Mouse (Mus musculus) limb, embryonic 12.5 days (tissue): Measurements from ENCODE around the gene Ddias. TPM values are rescaled to one million over a fixed set of nuclear protein-coding genes. Genes with fewer than 3 reads are reported as not detected.

Experiments
- ATAC-seq: fragments of 200-750 bp; cut with Nextera tagmentation; 2 replicates; pipeline ENCODE4 v1.8.0; 2017; ENCODE audit warnings: low read depth, moderate TSS enrichment; ENCODE audit not compliant: insufficient number of reproducible peaks, insufficient read depth, low FRiP score, low TSS enrichment
- H3K27ac ChIP-seq: fragments of 300-500 bp; sonication (generic); 2 replicates; pipeline ENCODE4 v1.5.1; 2016; ENCODE audit warnings: mild to moderate bottlenecking, moderate library complexity
- H3K27me3 ChIP-seq: fragments of 300-500 bp; sonication (generic); 2 replicates; pipeline ENCODE4 v1.6.1; 2016; ENCODE audit warnings: mild to moderate bottlenecking, moderate library complexity
- H3K36me3 ChIP-seq: fragments of 300-500 bp; sonication (generic); 2 replicates; pipeline ENCODE4 v1.6.1; 2016; ENCODE audit warnings: mild to moderate bottlenecking, moderate library complexity
- H3K4me1 ChIP-seq: fragments of 300-500 bp; sonication (generic); replicated peaks from 2 replicates; pipeline ENCODE4 v1.6.1; 2016
- H3K4me2 ChIP-seq: fragments of 300-500 bp; sonication (generic); 2 replicates; pipeline ENCODE4 v1.6.1; 2016; ENCODE audit warnings: mild to moderate bottlenecking, moderate library complexity
- H3K4me3 ChIP-seq: fragments of 300-500 bp; sonication (generic); replicated peaks from 2 replicates; pipeline ENCODE4 v1.5.1; 2016; ENCODE audit warnings: mild to moderate bottlenecking
- H3K9ac ChIP-seq: fragments of 300-500 bp; sonication (generic); replicated peaks from 2 replicates; pipeline ENCODE4 v1.6.1; 2016; ENCODE audit warnings: mild to moderate bottlenecking, moderate library complexity
- H3K9me3 ChIP-seq: fragments of 300-500 bp; sonication (generic); 2 replicates; pipeline ENCODE4 v1.6.1; 2016; ENCODE audit warnings: mild to moderate bottlenecking, moderate library complexity
- WGBS: fragments of 180-500 bp; shearing (Covaris S2); methylation state at CpG from one replicate; pipeline ENCODE4 v1.1.7; 2016; 5-methylcytosine and 5-hydroxymethylcytosine counted together
- polyA plus RNA-seq: library from polyadenylated mRNA; unstranded; fragments of >200 nt; fragmentation: Nextera tagmentation; extraction: Ambion mirVana; gene quantifications from 2 replicates; pipeline ENCODE4 v1.2.1, GENCODE M21; 2016

Gene Ddias
- polyA plus RNA-seq, 1 experiment from 2014 or later = 18.4 TPM

DNA sequence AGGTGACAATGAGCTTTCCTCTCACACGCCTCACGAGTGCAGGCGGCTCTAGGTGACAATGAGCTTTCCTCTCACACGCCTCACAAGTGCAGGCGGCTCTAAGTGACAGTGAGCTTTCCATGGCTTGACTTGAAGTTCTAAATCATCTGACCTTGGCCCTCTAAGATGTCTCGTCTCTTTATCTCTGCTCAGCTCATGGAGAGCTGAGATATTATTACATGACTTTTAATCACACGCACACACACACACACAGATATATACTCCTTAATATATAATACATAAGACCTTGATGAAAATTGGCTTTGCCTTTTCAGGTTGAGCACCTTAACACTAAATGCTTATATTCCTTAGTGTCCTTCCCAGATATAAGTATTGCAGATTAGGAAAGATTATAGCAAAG, 12.8 kb upstream of the Ddias start:
- ATAC-seq = no peak
- Histone ChIP-seq H3K4me2 (no peak overlapping the region), H3K27ac (no peak overlapping the region), H3K36me3 (no peaks in the 10 kb centered on the region), H3K9ac (no peak overlapping the region), H3K27me3 (no peaks in the 10 kb centered on the region), H3K4me3 (no peak overlapping the region), H3K9me3 (no peaks in the 10 kb centered on the region), H3K4me1 (peaks cover 11% of the 10 kb centered on the region)
- WGBS = 78% methylated on average over 7 of the region's 7 CpGs

DNA sequence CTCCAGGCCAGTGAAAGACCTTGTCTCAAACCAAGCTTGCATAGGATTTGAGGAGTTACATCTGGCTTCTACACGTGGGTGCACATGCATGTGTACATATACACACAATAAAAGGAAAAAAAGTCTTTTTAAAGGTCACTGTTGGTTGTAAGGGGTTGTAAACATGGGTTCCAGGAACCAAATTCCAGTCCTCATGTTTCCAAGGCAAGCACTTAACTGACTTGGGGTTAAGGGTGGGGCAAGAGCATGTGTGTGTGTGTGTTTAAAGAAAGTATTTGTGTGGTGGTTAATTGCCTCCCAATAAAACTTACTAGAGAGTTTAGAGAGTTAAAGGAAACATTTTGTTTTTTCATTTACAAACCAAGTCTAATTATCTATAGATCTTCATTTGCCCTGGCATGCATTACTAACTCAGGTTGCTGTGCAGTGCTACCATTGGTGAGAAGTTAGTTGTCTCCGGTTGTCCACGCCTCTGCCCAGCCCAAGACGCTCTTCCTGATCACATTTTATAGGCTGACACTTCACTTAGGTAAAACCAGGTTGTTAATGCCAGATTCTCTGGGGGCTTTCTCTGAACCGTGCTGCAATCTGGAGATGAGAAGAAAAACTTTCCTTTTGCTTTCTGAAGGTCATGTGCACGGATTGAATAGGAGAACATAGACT, 11.1 kb upstream of the Ddias start:
- no peaks in the 10 kb centered on the region for H3K36me3 ChIP-seq
- 67% methylated on average over 6 of the region's 6 CpGs for WGBS
- no peak for ATAC-seq
- no peak overlapping the region for H3K4me2 ChIP-seq
- H3K4me1 ChIP-seq = peaks cover 3% of the 10 kb centered on the region
- H3K4me3 ChIP-seq = no peak overlapping the region
- no peak overlapping the region for H3K27ac ChIP-seq
- H3K27me3 ChIP-seq = no peaks in the 10 kb centered on the region
- no peak overlapping the region for H3K9ac ChIP-seq
- H3K9me3 ChIP-seq = no peaks in the 10 kb centered on the region

DNA sequence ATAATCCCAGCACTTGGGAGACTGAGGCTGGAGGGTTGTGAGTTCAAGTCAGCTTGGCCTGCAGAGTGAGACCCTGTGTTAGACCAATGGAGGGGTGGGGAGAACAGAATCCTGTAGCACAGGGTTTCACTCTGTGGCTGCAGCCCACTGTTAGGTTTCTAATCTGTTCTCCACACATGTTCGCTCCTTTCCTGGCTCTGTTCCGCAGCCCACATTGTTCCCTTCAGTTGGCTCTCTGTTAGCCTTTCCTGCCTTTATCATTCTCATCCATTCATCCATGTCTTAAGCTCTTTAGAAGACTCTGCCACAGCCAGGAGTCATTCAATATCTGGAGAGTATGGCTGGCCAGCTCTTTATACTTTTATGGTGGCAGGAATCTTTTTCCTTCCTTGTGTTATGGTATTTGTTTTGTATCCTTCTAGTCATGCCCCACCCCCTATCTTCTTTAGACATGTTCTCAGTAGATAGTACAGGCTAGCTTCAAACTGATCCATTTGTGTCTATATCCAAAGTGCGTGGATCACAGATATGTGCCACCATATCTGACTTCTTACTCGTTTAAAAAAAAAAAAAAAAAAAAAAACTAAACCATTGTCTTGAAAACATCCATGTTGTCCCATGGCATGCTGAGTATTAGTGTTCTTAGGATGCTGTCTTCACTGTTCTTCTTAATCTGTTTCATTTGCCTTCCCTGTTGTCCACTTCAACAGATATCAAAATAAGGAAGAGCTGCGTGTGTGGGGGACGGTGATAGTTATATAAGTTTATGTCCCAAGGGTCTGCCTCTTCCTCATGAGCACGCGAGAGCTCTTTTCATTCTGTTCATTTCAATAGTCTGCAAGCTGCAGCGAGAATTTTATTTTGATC, 10.0 kb upstream of the Ddias start:
- WGBS = 91% methylated on average over 9 of the region's 9 CpGs

DNA sequence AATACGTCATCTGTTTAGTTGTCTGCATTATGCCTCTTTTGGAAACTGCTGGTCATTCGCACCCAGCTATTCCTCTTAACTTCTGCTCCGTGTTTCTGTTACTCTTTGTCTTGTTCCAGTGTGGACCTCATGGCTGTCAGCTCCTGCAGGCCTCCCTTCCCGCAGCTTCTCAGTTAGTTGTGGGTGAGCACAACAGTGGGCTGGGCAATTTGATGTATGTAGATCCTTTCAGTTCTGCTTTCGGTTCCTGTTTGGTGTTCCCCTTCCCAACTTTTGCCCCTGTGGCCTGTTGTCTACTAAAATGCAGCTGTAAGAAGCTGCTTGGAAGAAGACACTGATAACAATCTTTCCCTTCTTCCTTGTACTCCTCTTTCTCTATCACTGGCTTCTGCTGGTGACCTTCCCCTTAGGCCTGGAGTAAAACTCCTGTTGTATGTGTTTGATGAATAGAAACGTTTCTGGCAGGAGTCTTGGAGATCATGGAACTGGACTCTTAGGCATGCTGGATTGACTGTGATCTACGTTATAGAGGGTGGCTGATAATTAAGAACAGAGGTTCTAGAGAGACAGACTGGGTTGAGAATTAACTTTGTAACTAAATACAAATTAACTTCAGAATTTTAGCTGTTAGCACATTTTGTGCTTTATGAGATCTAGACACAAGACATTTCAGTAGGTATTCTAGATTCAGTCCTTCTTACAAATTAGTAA, 4.7 kb upstream of the Ddias start:
- Histone ChIP-seq H3K4me2 (no peak overlapping the region), H3K4me1 (peaks cover 13% of the 10 kb centered on the region), H3K9ac (no peak overlapping the region), H3K4me3 (no peak overlapping the region), H3K27ac (no peak overlapping the region), H3K27me3 (no peaks in the 10 kb centered on the region), H3K36me3 (peaks cover 2% of the 10 kb centered on the region; the same call in 1 of the 2 replicates), H3K9me3 (no peaks in the 10 kb centered on the region)
- 70% methylated on average over 7 of the region's 7 CpGs for WGBS
- no peak for ATAC-seq

More for the DNA sequence above, 10.0 kb upstream of the Ddias start:
- H3K4me3 ChIP-seq = no peak overlapping the region
- no peaks in the 10 kb centered on the region for H3K9me3 ChIP-seq
- no peak overlapping the region for H3K4me2 ChIP-seq
- H3K4me1 ChIP-seq = no peaks in the 10 kb centered on the region
- no peak overlapping the region for H3K27ac ChIP-seq
- no peak for ATAC-seq
- H3K36me3 ChIP-seq = peaks cover 2% of the 10 kb centered on the region; the same call in 1 of the 2 replicates
- no peaks in the 10 kb centered on the region for H3K27me3 ChIP-seq
- no peak overlapping the region for H3K9ac ChIP-seq

DNA sequence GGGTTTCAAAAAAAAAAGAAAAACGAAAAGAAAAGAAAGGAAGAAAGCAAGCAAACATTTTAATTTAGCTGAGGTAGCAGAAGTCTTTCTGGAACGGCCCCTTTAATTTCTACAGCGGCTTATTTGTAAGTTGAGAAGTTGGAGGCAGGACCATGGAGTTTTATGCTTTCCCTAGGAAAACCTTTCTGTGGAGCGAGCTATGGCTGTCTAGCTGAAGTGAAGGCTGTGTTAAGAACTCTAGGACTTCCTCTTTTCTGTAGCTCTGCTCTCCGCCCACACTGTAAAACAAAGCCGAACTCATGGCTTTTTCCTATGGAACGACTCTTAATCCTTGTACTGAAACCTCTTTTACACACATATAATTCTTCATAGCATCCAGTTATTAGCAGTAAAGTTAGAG, 2.5 kb upstream of the Ddias start:
- ATAC-seq = no peak

DNA sequence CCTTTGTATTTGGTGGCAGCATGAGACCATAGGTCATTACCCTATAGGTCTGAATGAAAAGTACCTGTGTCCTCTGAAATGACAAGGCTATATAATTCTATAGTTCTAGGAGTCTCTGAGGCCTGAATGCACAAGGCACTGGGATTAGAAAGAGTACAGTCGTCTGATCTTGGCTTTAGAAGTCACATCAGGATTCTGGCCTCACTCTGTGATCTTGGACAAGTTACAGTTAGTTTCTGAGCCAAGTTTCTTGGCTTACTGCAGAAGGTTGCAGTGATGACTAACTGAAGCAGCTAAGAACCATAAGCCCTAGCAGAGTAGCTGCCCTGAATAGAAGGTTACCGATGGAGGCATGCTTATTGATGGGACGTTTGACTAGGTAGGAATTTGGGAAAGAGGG, 2.0 kb upstream of the Ddias start:
- Histone ChIP-seq H3K27ac (peak overlapping the region; percentile 98), H3K4me1 (peaks cover 20% of the 10 kb centered on the region), H3K9ac (0 out of 2 replicates have a peak overlapping the region, but pooled peaks have one; percentile 76), H3K9me3 (no peaks in the 10 kb centered on the region), H3K36me3 (peaks cover 2% of the 10 kb centered on the region; the same call in 1 of the 2 replicates), H3K27me3 (no peaks in the 10 kb centered on the region), H3K4me3 (peak overlapping the region; percentile 61), H3K4me2 (peak overlapping the region; percentile 68)
- no peak for ATAC-seq
- 31% methylated on average over 3 of the region's 3 CpGs for WGBS

More for the DNA sequence above, 2.5 kb upstream of the Ddias start:
- H3K4me3 ChIP-seq = peak overlapping the region; percentile 61
- H3K4me2 ChIP-seq = peak overlapping the region; percentile 68
- no peaks in the 10 kb centered on the region for H3K9me3 ChIP-seq
- H3K4me1 ChIP-seq = peaks cover 20% of the 10 kb centered on the region
- peaks cover 2% of the 10 kb centered on the region; the same call in 1 of the 2 replicates for H3K36me3 ChIP-seq
- WGBS = 18% methylated on average over 7 of the region's 7 CpGs
- H3K27ac ChIP-seq = peak overlapping the region; percentile 87
- peak overlapping the region; percentile 18; the same call in 1 of the 2 replicates for H3K9ac ChIP-seq
- H3K27me3 ChIP-seq = no peaks in the 10 kb centered on the region

DNA sequence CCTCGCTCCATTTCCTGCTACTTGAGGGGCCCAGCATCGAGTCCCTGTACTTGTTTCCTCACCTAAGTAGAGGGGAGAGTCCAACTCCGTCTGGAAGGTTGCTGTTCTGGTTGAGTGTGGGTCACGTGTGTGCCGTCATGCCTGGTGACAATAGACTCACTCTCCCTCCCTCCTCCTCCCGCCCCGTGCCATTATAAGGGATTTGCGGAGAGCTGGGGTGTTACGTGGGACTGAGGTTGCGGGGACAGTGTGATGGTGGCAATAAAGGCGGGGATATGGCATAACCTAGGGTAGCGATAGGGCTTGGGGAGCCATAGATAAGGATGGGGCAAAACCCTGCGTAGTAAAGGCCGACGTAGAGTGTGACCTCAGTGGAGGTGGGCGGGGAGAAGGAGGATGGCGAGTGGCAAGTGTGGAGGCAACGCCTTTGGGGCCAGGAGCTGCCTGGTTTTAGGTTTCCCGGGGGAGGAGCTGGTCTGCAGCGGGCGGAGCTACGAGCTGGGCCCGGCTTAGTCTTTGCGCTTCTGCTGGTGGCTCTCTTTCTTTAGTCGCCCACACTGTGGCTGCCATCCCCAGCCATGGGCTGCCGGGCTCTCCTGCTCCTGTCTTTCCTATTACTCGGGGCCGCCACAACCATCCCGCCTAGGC, 838 bp upstream of the Ddias start:
- Histone ChIP-seq H3K27me3 (no peaks in the 10 kb centered on the region), H3K9ac (peak overlapping the region; percentile 76), H3K9me3 (no peaks in the 10 kb centered on the region), H3K36me3 (peaks cover under 1% of the 10 kb centered on the region; the same call in 1 of the 2 replicates), H3K4me3 (peak overlapping the region; percentile 61), H3K4me1 (peaks cover 20% of the 10 kb centered on the region), H3K27ac (peak overlapping the region; percentile 98), H3K4me2 (peak overlapping the region; percentile 68)
- WGBS = under 1% methylated on average over 29 of the region's 29 CpGs
- ATAC-seq = peak; percentile 87

DNA sequence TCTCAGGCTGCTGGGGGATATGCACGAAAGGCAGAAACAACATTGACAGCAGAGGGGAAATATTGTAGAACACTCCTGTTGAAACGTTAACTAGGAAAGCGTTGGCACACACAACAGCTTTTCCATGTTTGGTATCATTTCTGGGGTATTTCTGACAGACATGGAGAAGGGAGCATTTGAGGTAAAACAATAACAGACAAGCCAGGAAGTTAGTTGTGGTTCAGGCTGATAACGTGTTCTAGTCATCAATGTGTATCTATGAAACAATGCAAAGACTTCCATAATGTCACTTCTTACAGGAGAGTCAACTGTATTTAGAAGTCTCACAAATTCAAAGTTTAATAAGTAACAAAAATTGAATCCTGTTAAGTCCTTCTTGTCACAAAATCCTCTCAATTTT, 2.5 kb downstream of the Ddias start:
- ATAC-seq = no peak
- H3K27me3 ChIP-seq = no peaks in the 10 kb centered on the region
- WGBS = 92% methylated on average over 4 of the region's 4 CpGs

DNA sequence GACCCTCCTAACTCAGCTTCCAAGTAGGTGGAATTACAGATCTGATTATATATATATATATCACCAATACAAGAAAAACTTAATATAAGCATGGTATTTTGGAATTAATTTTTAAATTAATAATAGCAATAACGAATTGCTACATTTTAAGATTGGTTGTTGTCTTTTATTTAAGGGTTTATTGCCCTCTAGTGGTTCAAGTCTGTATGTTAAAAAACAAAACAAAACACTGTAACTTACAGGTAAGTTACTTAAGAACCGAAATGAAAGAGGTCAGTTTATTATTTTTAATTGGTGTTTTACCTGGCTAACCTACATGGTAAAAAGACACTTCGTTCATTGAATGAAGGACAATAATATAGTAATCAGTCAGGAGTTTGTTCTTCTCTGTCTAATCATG, 3.9 kb downstream of the Ddias start:
- H3K4me2 ChIP-seq = no peak overlapping the region
- H3K9ac ChIP-seq = no peak overlapping the region
- no peak overlapping the region for H3K27ac ChIP-seq
- H3K9me3 ChIP-seq = no peaks in the 10 kb centered on the region
- no peak for ATAC-seq
- H3K36me3 ChIP-seq = peaks cover 6% of the 10 kb centered on the region
- H3K4me1 ChIP-seq = peaks cover 8% of the 10 kb centered on the region
- WGBS = 73% methylated on average over 3 of the region's 3 CpGs
- H3K4me3 ChIP-seq = no peak overlapping the region
- H3K27me3 ChIP-seq = no peaks in the 10 kb centered on the region

More for the DNA sequence above, 2.5 kb downstream of the Ddias start:
- no peak overlapping the region for H3K4me3 ChIP-seq
- no peaks in the 10 kb centered on the region; the same call in 1 of the 2 replicates for H3K36me3 ChIP-seq
- H3K4me1 ChIP-seq = peaks cover 16% of the 10 kb centered on the region
- H3K27ac ChIP-seq = no peak overlapping the region
- no peaks in the 10 kb centered on the region for H3K9me3 ChIP-seq
- H3K9ac ChIP-seq = no peak overlapping the region
- H3K4me2 ChIP-seq = no peak overlapping the region

DNA sequence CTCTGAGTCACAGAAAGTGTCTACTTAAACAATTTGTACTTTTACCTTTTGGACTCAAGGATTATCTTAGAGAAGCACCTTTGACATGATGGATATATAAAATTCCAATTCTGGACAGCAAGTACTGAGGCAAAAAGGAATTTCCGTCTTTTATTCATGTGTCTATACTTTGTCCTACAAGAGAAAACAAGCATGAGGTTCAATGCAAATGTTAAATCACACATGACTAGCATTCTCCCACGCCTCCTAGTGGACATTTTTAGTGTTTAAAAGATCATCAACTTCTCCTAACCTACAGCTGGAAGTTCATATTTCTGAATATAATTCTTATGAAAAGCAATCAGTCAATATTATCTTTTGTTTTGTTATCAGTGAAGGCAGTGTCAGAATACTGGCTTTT, 7.5 kb downstream of the Ddias start:
- no peak overlapping the region for H3K9ac ChIP-seq
- H3K4me3 ChIP-seq = no peak overlapping the region
- no peaks in the 10 kb centered on the region for H3K27me3 ChIP-seq
- peaks cover 16% of the 10 kb centered on the region for H3K36me3 ChIP-seq
- WGBS = 39% methylated on average over 2 of the region's 2 CpGs
- ATAC-seq = no peak
- H3K27ac ChIP-seq = no peak overlapping the region
- H3K4me1 ChIP-seq = no peaks in the 10 kb centered on the region
- no peak overlapping the region for H3K4me2 ChIP-seq
- H3K9me3 ChIP-seq = no peaks in the 10 kb centered on the region
